Mouse (Mus musculus) heart, adult 9 months (tissue): ENCODE data around the gene Pam.
"Not testable (repeated sequence)": the region's sequence is repeated elsewhere in the genome, so short reads cannot be mapped to it uniquely, and the experiment has no call there.

ENCODE experiments used
- DNase-seq, 2 experiments: peaks; one replicate each; pipeline ENCODE4 v3.0.0; 2022; ENCODE audit warnings: low spot score in 2 of 2

Gene Pam

DNA sequence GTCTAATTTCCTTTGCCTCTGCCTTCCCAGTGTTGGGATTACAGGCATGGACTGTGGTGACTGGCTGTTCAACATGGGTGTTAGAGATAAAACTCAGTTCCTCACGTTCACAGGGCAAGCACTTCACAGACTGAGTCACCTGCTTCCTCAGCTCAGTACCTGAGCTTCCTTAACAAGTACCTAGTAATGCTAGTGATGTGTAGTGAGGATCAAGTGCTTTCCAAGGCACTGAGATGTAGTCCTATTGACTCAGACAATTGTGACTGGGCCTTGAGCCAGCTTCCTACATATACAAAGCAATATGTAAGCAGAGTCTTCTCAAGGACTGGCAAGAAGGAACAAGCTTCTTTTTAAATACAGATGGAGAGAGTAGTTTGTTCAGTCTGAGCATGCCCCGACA, 131.7 kb downstream of the Pam start:
- no peak for DNase-seq

DNA sequence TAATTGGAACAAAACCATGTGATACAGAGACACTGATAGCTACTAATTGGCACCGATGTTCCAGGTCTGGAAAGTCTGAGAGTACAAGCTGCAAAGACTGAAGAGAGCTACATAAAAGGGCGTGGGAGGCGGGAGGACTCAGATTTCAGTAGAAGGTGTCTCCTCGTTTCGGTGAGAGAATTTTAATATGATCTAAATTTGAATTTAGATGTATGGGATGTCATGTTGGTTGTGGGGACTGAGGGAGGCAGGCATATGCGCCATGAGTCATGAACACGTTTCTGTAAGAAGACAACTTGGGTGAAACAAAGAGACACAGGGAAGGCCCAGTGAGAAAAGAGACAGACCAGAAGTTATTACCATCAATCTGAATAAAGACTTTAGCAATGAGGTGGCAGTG, 133.3 kb downstream of the Pam start:
- DNase-seq, result no peak

DNA sequence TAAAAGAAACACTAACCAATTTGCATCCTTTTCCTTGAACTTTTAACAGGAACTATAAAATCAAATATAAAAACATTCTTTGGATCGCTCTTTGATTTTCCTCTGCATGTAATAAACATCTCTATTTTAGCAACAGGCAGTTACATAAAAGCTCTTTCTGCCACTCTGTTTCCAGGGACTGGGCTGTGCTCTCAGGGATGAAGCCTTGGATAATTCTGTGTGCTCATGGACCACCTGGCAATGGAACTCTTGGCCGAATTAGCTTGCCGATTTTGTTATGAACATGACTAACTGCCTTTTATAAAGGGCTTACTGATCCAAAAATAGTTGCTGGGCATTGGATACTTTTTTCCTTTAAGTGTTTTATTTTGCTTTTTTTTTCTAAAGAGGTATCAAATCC, 134.8 kb downstream of the Pam start:
- DNase-seq, result no peak

DNA sequence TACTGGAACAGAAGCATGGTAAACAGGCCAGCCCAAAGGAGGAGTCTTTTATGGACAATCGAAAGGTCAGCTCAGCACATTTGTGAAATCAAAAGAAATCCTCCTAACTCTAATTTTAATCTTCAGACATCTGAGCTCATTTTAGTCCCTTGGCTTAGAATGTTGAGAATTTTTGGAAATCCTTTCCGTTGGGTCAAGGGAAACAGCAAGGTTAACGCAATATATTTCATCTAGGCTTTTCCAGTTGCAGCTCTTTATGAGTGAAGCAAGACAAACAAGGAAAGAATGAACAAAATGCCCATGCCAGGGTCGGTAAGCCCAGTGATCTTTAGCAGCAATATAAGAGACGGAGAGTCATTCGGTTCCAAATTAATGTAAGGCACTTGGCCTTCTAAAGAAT, 135.3 kb downstream of the Pam start:
- DNase-seq, result no peak

DNA sequence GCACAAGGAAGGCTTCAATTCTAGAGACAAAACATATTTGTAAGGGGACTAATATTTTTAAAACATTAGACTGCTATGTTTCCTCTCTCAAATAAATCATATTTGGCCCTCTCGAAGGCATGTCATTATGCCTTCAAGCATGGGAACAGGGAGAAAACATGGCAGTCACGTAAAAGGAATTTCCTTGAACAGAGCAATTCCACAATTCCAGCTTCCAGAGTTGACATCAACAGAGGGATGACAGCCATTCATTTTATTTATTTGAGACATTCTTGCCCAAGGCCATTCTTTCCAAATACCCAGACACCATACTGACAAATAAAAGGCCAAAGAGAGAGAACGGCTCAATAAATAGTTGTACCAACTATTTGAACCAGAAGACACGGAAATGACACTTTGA, 136.7 kb downstream of the Pam start:
- no peak for DNase-seq

DNA sequence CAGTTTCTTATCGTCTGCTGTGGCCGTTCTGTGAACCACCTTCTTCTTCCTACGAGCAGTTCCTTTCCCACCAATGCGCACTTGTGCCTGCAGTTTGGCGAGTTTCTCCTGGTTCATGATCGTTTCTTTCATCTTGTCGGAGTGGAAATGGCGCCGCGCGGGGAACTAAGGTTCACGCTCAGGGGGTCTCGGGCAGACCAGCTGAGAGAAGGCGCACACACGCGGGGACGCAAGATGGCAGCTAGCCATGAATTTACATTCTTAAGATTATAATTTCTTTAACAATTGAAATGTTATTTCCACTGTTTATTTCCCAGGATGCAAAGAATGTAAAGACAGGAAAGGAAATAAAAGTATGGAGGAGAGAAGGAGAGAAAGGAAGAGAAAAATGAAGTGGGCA, 146.2 kb downstream of the Pam start:
- DNase-seq, result not testable (repeated sequence)

DNA sequence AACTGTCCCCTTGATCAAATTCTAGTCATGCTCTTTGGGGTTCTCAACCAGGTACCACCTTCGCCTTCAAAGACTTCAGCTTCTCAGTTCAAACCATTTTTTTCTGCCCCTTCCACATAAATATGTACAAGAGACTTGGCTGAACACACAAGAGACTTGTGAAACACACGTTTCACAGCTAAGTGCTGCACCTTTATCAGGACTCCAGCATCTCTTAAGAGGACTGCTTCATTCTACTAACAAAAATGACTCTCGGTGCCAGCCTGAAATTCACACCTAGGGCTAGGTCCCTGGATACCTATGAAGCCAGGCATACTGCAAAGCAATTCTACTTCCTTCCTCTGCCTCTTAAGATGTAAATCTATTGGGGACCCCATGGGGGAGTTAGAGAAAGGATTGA, 148.3 kb downstream of the Pam start:
- no peak for DNase-seq

DNA sequence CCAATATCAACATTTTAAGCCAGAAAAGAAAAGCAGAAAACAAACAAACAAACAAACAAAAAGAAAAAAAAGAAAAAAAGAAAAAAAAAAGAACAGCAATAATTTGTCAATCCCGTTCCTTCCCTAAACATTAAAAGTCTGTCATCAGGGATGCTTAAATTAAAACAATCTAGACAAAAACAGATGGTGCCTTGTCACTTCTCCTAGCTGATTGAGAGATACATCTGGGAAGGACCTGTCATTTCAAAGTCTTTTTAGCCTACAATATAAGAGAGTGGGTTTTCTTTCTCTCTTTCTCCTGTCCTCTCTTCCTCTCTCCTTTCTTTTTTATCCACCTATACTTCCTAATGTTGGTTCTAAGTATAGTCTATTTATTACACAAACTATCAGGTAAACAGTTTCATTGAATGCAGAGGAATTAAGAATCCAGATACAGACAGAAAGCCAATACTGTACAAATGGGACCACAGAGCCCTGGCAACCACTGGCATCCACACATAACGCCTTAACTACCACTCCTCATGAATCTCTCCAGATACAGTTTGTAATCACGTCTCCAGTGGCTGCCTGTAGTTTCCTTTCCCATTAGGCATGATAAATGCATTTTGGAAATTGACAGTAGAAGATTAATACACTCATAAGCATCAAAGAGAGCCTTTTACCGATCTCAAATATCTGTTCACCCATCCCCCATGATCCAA, 151.4 kb downstream of the Pam start:
- DNase-seq, result no peak

DNA sequence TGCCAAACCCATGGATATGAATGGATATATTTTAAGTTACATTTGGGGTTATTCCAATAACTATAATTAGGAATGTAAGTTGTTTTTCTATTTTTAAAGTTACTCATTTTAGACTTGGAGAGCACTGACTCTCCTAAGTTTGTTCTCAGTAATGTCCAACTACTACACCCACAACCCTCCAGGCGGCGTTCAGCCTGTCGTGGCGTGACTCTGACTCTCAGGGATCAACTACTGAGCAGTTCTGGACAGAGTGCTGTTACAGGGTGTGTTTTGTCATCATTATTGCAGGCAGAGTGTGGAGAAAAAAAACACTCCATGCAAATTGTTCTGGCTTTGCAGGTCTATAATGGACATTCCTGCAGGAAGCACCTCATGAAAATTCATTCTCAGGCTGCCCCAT, 152.0 kb downstream of the Pam start:
- no peak for DNase-seq

DNA sequence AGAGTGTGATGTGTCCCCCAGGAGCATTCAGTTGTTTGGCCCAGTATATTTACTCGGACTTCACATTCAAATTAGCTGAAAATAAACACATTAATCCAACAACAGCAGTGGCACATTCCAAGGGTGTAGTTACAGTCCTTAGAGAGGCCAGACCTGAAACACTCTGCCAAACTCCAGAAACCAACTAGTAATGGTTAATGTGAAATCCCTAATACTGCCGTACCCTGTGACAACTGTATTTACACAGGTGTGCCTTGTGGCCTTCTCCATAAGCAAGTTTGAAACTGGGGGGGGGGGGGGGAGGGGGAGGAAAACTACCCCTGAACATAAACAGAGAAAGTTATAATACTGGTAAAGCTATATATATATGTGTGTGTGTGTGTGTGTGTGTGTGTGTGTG, 152.5 kb downstream of the Pam start:
- no peak for DNase-seq

DNA sequence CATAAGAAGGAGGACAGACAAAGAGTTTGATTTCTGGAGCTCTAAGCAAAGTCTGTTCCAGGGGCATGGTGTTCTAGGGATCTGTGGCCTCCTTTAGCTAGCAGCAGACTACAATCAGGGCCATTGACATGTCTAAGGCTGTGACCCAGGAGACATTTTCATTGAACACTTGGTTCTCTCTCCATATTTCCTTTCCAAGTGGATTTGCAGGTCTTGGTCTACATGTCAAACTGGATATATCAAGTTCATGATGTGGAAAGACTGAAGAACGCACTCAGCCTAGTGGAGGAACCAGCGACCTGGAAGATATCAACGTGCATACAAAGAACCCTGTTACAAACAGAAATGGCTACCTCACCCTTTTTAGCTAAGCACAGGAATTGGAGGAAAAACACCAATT, 156.9 kb downstream of the Pam start:
- DNase-seq, result no peak

DNA sequence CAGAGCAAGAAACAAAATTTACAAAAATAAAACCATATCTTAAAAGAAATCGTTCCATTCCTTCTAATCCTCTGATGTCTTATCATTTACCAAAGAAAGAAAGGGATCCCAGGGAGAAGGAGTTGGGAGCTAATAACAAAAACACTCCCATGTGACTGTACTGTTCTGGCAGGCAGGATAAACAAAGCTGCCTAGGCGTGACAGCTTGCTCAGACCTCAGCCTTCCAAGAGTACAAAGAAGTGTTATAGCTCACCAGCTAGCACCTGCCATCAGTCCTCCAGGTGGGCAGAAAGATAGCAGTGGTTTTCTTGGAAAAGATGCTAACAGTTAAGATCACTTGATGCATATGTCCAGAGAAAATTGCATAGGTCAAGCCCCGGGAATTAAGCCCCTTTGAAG, 157.4 kb downstream of the Pam start:
- no peak for DNase-seq

DNA sequence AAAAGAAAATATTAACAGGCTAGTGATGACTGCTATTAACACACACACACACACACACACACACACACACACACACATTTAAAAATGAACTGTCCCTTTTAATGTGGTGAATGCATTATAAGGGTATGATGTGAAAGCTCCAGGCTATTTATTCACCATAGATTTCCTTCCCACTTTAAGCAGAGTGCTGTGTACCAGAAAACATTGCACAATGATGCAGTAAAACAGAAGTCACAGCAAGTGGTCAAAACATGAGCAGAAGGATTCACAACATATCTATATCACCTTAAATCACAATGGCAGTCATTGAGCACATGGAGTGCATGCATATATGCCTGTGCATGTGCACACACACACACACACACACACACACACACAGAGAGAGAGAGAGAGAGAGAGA, 160.5 kb downstream of the Pam start:
- no peak for DNase-seq

DNA sequence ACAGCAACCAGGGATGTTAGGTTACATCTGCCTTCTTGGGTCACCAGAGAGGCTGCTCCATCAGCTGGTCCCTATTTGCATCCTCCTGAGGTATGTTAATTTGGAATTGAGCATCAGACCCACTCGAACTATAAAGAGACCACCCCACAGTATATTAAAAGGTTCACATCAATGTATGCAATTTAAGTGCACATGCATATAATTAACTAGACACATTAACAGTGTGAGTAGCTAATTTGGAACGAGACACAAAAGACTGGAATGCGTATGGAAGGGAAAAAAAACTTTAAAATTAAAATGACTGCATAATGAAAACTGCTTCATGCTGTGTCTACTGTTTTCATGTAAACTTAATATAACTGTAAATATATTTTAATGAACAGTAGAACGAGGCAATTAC, 164.2 kb downstream of the Pam start:
- no peak for DNase-seq

DNA sequence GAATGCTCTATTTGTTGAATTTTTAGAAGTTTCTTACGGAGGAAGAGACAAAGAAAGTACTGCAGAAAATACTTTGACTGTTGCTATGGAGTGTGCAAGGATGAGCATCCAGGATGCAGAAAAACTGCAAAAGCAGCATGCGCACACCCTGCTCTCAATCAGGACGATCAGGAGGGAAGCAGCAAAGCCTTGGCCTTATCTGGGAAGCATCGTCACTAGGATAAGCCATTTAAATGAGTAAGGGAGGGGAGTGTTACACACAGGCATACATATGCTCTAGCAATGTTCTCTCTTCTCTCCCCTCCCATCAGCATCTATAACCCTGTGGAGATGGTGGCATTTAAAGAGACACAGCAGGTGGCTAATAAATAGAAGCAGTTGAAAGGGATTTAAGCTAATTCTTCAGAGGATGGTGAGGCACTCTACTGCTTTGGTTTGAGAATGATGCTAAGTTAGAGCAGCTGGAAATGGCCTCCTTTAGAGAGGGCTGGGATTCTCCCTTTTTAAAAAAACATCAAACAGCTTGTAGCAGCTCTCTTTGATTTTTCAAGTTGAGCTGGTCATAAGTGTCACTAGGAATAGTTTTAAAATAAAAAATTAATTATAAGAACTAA, 165.9 kb downstream of the Pam start:
- no peak for DNase-seq

DNA sequence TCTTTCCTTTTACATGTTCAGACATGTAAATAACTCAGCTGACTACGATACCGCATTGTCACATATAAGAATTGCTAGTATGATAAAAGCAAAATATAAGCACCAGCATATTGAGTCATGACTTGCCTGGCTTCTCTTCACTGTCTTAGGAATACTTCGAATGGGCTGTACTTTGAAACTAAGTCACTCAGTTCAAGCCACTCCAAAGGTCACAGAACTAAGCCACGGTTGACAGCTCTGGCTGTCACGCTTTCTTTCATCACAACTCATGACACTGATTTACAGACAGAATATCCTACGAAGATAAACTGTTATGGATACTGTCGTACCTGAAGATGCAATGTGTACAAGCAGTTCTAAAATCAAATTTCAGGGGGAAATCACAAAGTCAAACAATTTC, 168.7 kb downstream of the Pam start:
- no peak for DNase-seq

DNA sequence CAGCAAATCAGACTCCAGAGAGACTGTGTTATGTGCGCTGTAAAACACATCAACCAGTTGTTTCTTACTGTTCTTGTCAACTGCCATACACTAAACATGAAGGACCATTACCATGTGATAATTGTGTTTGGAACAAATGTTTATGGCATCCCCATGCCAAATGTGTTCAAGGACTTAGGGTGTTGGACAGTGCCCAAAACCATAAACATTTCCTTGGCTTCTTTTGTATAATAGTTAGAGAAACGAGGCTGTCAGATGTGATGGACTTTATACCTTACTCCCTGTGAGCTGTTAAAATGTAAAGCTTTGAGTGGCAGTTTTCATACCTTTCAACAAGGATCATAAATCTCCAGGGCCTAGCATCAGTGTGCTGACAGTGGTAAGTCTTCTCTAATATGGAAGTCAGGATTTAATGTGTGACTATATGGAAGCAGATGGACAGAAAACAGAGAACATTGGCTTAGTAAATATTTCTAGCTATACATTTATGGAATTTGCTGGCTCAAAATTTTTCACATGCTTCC, 169.4 kb downstream of the Pam start:
- no peak for DNase-seq

DNA sequence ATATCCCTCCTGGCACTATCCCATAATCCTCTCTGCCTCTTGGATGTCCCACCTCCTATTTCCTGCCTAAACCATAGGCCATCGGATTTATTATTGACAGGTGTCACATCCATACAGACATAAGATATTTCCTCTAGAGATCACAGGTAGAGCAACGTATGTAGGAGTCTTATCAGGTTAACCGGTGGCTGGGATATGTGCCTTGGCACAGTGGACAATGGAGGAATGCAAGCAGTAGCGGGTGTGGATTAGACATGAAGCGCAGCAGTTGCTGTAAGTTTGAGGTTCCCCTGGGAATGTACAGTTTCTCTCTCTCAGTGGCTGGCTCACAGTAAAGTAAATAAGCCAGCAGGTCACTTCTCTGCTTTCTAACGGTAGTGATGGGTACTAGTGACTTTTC, 173.1 kb downstream of the Pam start:
- no peak for DNase-seq

DNA sequence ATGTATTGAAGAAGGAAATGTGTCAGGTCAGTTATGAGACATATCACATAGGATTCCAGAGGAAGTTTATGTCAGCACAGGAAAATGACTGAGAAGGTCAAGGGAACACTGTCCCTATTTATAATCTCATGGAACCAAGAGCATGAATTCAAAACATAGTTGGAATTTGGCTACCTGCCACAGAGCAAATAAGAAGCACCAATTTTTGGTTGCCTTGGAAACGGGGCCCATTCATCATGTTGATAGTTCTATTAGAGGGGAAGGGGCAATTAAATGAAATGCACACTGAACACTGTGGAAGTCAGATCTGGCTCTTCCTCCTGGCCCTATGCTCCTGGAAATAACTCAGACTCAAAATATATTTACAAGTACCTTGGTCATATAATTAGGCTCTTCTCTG, 173.6 kb downstream of the Pam start:
- DNase-seq, result no peak

DNA sequence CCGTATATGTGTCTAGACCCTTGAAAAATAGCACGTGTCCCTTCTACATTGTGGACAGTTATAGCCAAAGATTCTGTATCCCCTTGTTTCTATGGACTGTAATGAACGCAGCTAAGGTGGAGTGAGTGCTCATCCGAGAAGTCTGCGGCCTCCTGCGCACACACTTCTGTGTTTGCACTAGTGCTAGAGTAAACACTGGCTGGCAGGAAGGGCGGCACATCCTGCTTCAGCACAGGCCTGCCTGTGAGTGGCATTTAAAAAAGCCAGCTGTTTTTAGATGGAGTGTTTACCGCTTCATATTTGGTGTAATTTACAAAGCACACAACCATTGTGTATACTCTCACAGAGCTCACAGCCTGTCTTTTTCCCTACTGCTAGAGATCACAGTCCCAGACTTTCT, 177.0 kb downstream of the Pam start:
- DNase-seq, result peak; percentile 18 to 54

DNA sequence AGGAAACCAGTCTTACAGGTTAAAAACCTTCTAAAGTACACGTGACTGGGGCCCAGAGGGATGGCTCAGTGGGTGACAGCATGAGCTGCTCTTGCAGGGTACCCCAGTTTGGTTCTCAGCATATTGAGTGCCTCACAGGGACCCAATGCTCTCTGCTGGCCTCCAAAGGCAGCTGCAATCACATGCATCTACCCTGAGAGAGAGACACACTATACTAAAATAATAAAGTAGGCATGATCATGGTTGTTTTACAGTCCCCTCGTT, 178.5 kb downstream of the Pam start:
- DNase-seq, result no peak

DNA sequence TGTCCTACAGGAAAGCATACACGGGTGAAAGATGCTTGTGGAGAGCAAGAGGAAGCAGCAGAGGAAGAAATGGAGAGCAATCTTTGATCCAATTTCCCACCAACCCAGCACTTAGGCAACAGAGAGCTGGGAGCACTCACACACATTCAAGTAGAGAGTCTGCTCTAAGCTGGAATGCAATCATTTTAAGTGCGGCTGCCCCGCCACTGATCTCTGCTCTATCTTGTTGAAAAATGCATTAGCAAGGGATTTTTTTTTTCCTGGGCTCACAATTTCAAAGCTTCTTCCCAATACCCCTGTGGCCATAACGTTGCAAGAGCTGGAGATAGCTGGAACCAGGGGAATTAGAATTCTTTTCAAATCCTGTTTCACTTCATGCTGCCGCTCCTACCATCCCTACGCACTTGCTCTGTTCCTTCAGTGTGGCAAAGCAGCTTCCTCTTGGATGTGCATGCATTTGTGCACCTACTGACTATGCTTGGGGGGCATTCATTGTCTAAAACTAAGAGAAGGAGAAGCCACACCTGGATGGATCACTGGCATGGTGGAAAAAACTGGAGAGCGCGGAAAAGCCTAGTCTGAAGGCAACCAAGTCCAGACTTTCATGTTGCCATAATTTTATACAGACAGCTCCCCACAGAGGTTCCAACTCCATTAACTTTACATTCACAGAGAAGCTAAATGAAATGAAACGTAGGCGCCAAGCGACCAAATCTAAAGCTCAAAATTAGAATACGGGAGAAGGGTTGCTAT, 179.1 kb downstream of the Pam start:
- no peak for DNase-seq

DNA sequence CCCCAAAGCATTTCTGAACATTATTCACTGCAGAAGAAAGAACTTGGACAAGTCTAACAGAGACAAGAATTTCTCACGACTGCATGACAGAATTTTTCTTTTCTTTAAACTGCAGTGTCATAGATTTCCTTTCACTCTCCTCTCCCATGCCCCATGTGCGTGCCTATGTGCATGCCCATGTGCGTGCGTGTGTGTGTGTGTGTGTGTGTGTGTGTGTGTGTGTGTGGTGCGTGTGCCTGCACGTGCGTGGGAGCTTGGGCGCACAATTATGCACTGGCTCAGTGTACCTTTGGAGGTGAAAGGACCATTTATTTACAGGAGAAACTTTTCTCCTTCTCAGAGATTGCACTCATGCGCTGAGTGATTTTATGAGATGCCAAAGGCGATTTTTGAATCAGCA, 179.7 kb downstream of the Pam start:
- no peak for DNase-seq
